Mouse (Mus musculus) 3134 (cell line): ENCODE results near the gene 1700019D03Rik.
"Not testable (repeated sequence)": the region's sequence is repeated elsewhere in the genome, so short reads cannot be mapped to it uniquely, and the experiment has no call there.

Source experiments
- DNase-seq: peaks from one replicate; pipeline ENCODE4 v3.0.0-alpha.2; 2011; ENCODE audit warnings: low spot score; ENCODE audit not compliant: insufficient read length; ENCODE audit errors: extremely low read depth

Gene 1700019D03Rik

GRCm38 (mm10) chr1:52955102-52955501, 64.9 kb downstream of the 1700019D03Rik start:
- no peak for DNase-seq

GRCm38 (mm10) chr1:52954456-52954855, 65.5 kb downstream of the 1700019D03Rik start:
- DNase-seq = no peak

GRCm38 (mm10) chr1:52953548-52953947, 66.4 kb downstream of the 1700019D03Rik start:
- DNase-seq = no peak

- DNase-seq = peak; percentile 8
These were observed 67.2 kb downstream of the 1700019D03Rik start for GRCm38 (mm10) chr1:52952551-52953397.

- DNase-seq = no peak
These were observed 67.8 kb downstream of the 1700019D03Rik start for GRCm38 (mm10) chr1:52952143-52952542.

- DNase-seq = no peak
These were observed 68.7 kb downstream of the 1700019D03Rik start for GRCm38 (mm10) chr1:52951146-52951868.

- no peak for DNase-seq
These were observed 72.1 kb downstream of the 1700019D03Rik start for GRCm38 (mm10) chr1:52947895-52948294.

- no peak for DNase-seq
These were observed 81.0 kb downstream of the 1700019D03Rik start for GRCm38 (mm10) chr1:52939021-52939420.

GRCm38 (mm10) chr1:52934494-52934893, 85.5 kb downstream of the 1700019D03Rik start:
- no peak for DNase-seq

- not testable (repeated sequence) for DNase-seq
These were observed 95.5 kb downstream of the 1700019D03Rik start for GRCm38 (mm10) chr1:52924482-52924881.

GRCm38 (mm10) chr1:52918897-52919296, 101.1 kb downstream of the 1700019D03Rik start:
- not testable (repeated sequence) for DNase-seq

GRCm38 (mm10) chr1:52916655-52917054, 103.3 kb downstream of the 1700019D03Rik start:
- no peak for DNase-seq

- DNase-seq = no peak
These were observed 110.2 kb downstream of the 1700019D03Rik start for GRCm38 (mm10) chr1:52909783-52910182.

- DNase-seq = no peak
These were observed 135.8 kb downstream of the 1700019D03Rik start for GRCm38 (mm10) chr1:52884208-52884607.
